Mouse (Mus musculus) neural tube, embryonic 15.5 days (tissue): ENCODE results near the gene Snrpb2. TPM values are rescaled to one million over a fixed set of nuclear protein-coding genes. Genes with fewer than 3 reads are reported as not detected.

Experiments
- ATAC-seq: fragments of 200-750 bp; cut with Nextera tagmentation; 2 replicates; pipeline ENCODE4 v1.8.0; 2017; ENCODE audit warnings: mild to moderate bottlenecking, moderate TSS enrichment, moderate library complexity; ENCODE audit not compliant: low FRiP score
- H3K27ac ChIP-seq: fragments of 300-500 bp; sonication (generic); replicated peaks from 2 replicates; pipeline ENCODE4 v1.5.1; 2015; ENCODE audit warnings: mild to moderate bottlenecking, inconsistent platforms
- H3K27me3 ChIP-seq: fragments of 300-500 bp; sonication (generic); replicated peaks from 2 replicates; pipeline ENCODE4 v1.6.1; 2015; ENCODE audit warnings: inconsistent platforms
- H3K36me3 ChIP-seq: fragments of 300-500 bp; sonication (generic); 2 replicates; pipeline ENCODE4 v1.6.1; 2015; ENCODE audit warnings: inconsistent platforms
- H3K4me1 ChIP-seq: fragments of 300-500 bp; sonication (generic); 2 replicates; pipeline ENCODE4 v1.6.1; 2015; ENCODE audit warnings: inconsistent platforms
- H3K4me2 ChIP-seq: fragments of 300-500 bp; sonication (generic); 2 replicates; pipeline ENCODE4 v1.6.1; 2015; ENCODE audit warnings: inconsistent platforms, mild to moderate bottlenecking, moderate library complexity
- H3K4me3 ChIP-seq: fragments of 300-500 bp; sonication (generic); replicated peaks from 2 replicates; pipeline ENCODE4 v1.5.1; 2015; ENCODE audit warnings: mild to moderate bottlenecking, inconsistent platforms
- H3K9ac ChIP-seq: fragments of 300-500 bp; sonication (generic); replicated peaks from 2 replicates; pipeline ENCODE4 v1.6.1; 2015; ENCODE audit warnings: mild to moderate bottlenecking, inconsistent platforms
- H3K9me3 ChIP-seq: fragments of 300-500 bp; sonication (generic); replicated peaks from 2 replicates; pipeline ENCODE4 v1.6.1; 2016; ENCODE audit warnings: inconsistent platforms
- WGBS: fragments of 180-500 bp; shearing (Covaris S2); methylation state at CpG from one replicate; pipeline ENCODE4 v1.1.7; 2015; ENCODE audit warnings: mixed read lengths; 5-methylcytosine and 5-hydroxymethylcytosine counted together
- polyA plus RNA-seq: library from polyadenylated mRNA; unstranded; fragments of >200 nt; fragmentation: Nextera tagmentation; extraction: Ambion mirVana; gene quantifications from 2 replicates; pipeline ENCODE4 v1.2.1, GENCODE M21; 2015

Gene Snrpb2
- polyA plus RNA-seq, 1 experiment from 2014 or later, result 51.8 TPM

DNA sequence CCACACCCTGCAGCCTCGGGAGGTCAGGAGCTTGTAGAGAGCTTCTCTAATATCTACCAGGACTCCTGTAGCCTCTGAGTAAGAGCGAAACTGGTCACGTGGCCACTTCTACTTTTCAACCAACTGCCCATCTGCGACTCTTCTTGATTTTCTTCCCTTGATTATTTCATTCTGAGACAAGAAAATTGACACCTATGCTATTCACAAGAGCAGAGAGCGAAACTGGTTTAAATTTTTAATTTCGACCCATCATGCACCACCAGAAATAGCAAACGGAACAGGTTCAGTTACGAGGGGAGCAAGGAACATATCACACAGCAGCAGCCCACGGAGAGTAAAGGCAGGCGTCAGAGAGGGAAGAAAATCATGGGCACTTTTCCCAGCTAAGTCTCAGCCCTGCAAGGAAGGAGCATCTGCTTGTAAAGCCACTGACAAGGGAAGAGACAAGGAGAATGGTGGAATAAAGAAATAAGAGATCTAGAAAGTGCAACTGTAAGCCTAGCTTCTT, 27.7 kb upstream of the Snrpb2 start:
- H3K4me3 ChIP-seq, result no peak overlapping the region
- 79% methylated on average over 10 of the region's 10 CpGs for WGBS
- peak overlapping the region; percentile 54; the same call in 1 of the 2 replicates for H3K27ac ChIP-seq
- H3K36me3 ChIP-seq, result no peaks in the 10 kb centered on the region
- H3K27me3 ChIP-seq, result no peaks in the 10 kb centered on the region
- H3K9ac ChIP-seq, result no peak overlapping the region
- peaks cover 21% of the 10 kb centered on the region for H3K4me1 ChIP-seq
- peak overlapping the region; percentile 18; the same call in 1 of the 2 replicates for H3K4me2 ChIP-seq
- no peak for ATAC-seq
- H3K9me3 ChIP-seq, result no peaks in the 10 kb centered on the region

DNA sequence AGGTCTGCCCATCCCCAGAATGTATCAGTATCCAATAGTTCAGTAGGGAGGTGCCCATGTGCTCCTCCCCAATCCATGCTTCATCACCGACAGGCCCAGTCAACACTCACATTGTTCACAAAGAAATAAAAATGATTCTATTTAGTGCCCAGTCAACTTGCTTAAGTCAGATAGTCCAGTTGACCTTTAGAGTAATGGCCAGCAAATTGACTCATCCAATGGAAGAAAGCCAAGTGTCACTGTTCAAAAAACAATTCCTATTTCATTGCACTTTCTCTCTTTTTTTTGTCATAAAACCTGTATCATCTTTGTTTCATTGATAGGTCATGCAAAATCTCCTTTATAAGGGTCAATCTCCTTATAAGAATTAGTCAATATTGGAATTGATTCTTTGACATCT, 21.2 kb upstream of the Snrpb2 start:
- WGBS, result 92% methylated on average over 1 of the region's 1 CpGs

DNA sequence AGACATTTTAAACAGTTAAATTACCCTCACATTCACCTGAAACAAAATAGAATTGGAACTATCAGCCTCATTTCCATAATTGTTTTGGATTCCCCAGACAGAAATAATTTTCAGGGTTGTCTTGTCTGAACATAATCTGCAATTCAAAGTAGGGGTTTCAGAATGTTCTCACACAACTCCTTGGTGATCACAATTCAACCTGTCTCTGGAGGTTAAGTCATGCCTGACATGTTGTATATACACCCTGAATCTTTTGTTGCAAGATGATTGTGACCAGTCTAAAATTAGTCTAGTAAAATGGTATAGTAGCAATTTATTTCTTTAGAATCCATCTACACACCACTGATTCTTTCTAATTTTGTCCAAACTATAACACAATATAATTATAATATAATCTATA, 7.6 kb upstream of the Snrpb2 start:
- no peaks in the 10 kb centered on the region for H3K9me3 ChIP-seq
- H3K27ac ChIP-seq, result no peak overlapping the region
- H3K4me1 ChIP-seq, result no peaks in the 10 kb centered on the region
- no peak overlapping the region for H3K4me3 ChIP-seq
- ATAC-seq, result no peak
- H3K27me3 ChIP-seq, result no peaks in the 10 kb centered on the region
- no peaks in the 10 kb centered on the region for H3K36me3 ChIP-seq
- no peak overlapping the region for H3K9ac ChIP-seq
- H3K4me2 ChIP-seq, result no peak overlapping the region

More for the DNA sequence above, 21.2 kb upstream of the Snrpb2 start:
- no peak overlapping the region for H3K4me3 ChIP-seq
- no peaks in the 10 kb centered on the region for H3K27me3 ChIP-seq
- no peak overlapping the region for H3K9ac ChIP-seq
- H3K4me2 ChIP-seq, result no peak overlapping the region
- no peak for ATAC-seq
- no peaks in the 10 kb centered on the region for H3K36me3 ChIP-seq
- H3K4me1 ChIP-seq, result no peaks in the 10 kb centered on the region
- no peaks in the 10 kb centered on the region for H3K9me3 ChIP-seq
- no peak overlapping the region for H3K27ac ChIP-seq

DNA sequence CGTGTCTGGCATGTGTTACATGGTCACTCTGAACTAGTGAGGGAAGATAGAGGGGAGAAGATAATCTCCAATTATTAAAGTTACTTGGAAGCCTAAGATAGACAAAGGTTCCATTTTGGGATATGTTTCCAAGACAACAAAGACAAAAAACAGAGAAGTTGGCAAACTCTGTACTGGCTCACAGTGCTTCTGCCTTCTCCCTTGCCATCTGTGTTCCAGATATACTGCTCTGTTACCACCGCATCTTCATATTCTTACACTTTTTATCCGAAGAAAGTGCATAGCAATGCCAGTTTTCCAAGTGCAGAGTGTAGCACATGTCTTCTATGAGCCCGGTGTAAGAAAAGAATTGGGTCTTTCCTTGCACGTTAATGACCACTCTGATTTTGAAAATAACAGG, 6.1 kb upstream of the Snrpb2 start:
- no peak for ATAC-seq
- H3K27me3 ChIP-seq, result no peaks in the 10 kb centered on the region
- H3K36me3 ChIP-seq, result no peaks in the 10 kb centered on the region
- no peak overlapping the region for H3K4me2 ChIP-seq
- no peaks in the 10 kb centered on the region for H3K4me1 ChIP-seq
- H3K9ac ChIP-seq, result no peak overlapping the region
- WGBS, result 76% methylated on average over 5 of the region's 5 CpGs
- no peak overlapping the region for H3K27ac ChIP-seq
- no peak overlapping the region for H3K4me3 ChIP-seq
- H3K9me3 ChIP-seq, result no peaks in the 10 kb centered on the region

DNA sequence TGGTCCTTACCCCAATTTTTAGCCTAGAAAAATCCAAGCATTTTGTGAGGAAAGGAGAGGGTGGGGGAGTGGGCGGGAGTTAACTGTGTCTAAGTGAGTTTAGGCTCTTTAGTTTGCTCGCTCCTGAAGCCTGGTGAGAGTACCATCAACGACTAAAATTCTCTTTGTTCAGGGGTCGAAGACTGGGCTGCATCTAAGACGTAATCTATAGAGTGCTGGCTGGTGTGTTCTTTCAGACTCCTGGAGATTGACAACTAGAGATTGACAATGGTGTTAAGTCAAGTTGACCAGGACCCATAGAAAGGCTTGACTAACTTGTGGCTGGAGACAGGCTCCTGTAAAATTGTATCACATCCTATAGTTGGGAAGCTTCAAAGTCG, 417 bp upstream of the Snrpb2 start:
- H3K4me3 ChIP-seq, result peak overlapping the region; percentile 92
- no peak overlapping the region for H3K9ac ChIP-seq
- H3K9me3 ChIP-seq, result no peaks in the 10 kb centered on the region
- H3K36me3 ChIP-seq, result peaks cover 22% of the 10 kb centered on the region
- ATAC-seq, result no peak; the same call in 1 of the 2 replicates
- peaks cover 14% of the 10 kb centered on the region for H3K4me1 ChIP-seq
- WGBS, result 50% methylated on average over 6 of the region's 6 CpGs
- H3K27ac ChIP-seq, result no peak overlapping the region
- H3K4me2 ChIP-seq, result peak overlapping the region; percentile 79
- H3K27me3 ChIP-seq, result no peaks in the 10 kb centered on the region

DNA sequence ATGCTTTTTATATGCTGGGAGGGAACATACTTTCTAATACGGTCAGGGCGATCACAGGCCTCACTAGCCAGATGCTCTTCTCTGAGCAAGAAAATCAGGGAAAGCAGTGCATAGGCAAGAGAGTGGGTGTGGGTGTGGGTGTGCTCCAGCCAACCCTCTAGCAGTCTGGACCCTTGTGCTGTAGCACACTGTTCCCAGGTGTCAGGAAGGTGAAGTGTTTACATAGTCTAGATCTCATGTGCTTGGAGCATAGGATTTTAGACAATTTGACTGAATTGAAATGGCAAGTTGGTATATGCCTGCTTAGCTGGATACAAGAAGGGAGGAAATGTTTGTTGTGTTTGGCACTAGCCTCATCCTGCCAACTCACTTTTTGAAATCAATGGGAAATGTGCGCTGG, 3.1 kb downstream of the Snrpb2 start:
- Histone ChIP-seq H3K27ac (no peak overlapping the region), H3K4me1 (peaks cover 14% of the 10 kb centered on the region), H3K9ac (no peak overlapping the region), H3K4me3 (no peak overlapping the region), H3K27me3 (no peaks in the 10 kb centered on the region), H3K4me2 (no peak overlapping the region), H3K36me3 (peaks cover 45% of the 10 kb centered on the region), H3K9me3 (no peaks in the 10 kb centered on the region)
- 93% methylated on average over 3 of the region's 3 CpGs for WGBS
- ATAC-seq, result no peak

DNA sequence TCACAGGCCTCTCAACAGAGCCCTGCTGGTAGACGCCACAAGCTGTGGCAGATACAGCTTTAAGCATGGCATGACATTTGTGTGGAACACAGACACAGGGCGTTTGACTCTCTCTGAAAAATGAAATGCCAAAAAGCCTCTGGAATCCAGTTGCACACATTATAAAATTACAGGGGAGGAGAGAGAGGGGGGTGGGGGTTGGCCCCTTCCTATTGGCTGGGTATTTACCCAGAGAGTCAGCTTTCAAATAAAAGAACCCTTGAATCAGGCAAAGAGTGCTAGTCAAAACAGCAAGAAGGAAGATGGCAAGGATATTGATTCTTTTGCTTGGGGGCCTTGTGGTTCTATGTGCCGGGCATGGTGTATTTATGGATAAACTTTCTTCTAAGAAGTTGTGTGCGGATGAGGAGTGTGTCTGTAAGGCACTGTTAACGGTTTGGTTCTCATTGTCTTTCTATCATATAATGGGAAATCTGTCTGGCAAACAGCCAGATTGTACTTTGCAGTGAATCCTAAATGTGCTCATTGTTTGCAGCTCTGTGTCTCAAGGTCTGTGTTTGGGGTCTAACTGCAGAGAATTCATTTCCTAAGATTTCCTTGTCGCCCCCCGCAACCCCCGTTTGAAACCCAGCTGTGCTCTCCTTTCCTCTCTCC, 15.5 kb downstream of the Snrpb2 start, which contains the start of gene Otor:
Gene Otor (plus strand): TSS at position 276 of the 654 bp plus-strand sequence.
- Histone ChIP-seq H3K36me3 (no peaks in the 10 kb centered on the region), H3K27ac (no peak within 1 kb of the TSS), H3K4me3 (no peak within 1 kb of the TSS), H3K27me3 (no peaks in the 10 kb centered on the region), H3K4me2 (no peak within 1 kb of the TSS), H3K9ac (no peak within 1 kb of the TSS), H3K9me3 (no peaks in the 10 kb centered on the region), H3K4me1 (no peaks in the 10 kb centered on the region)
- no peak for ATAC-seq
- 69% methylated on average over 8 of the region's 8 CpGs for WGBS

DNA sequence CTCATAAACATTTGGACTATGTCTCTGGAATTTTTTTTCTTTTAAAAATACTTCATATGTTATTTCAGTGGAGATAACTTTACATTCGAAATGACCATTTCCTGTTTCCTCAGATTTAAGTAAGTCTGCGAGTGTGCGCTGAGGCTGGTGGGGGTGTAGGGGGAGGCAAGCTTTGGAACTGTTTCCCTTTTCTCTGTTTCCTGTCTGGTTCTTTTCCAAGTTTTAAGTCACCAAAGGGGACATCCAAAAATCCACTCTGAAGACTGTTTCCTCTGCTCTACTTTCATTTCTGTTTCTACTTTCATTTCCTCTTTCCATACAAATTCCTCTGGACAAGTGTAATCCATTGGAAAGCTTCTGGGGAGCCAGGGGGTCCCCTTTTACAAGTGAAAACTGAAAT, 18.9 kb downstream of the Snrpb2 start:
- H3K4me1 ChIP-seq, result no peaks in the 10 kb centered on the region
- WGBS, result 82% methylated on average over 3 of the region's 3 CpGs

DNA sequence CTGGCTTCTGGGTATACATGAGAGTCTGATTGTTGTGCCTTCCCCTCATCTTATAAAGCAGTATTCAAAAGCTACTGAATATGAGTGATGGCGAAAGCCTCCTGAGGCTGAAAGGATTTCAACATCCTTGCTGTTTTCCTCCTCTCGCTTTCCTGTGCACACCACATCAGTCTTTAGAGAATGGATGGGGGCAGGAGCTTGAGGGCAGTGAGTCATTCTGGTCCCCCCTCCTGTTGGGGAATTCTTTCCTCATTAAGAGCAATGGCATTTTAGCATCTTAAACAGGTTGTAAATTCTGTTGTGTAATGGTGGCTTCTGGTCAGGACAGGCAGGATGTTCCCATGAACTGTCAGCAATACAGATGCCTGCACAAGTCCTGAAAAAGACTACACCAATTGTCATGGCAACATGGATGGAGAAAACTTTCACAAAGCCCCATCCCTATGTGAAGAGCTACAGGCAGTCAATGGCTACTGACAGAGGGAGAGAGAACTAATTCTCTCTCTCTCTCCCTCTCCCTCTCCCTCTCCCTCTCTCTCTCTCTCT, 22.1 kb downstream of the Snrpb2 start:
- no peak overlapping the region for H3K4me3 ChIP-seq
- H3K27me3 ChIP-seq, result no peaks in the 10 kb centered on the region
- H3K27ac ChIP-seq, result no peak overlapping the region
- no peaks in the 10 kb centered on the region for H3K36me3 ChIP-seq
- no peak for ATAC-seq
- WGBS, result 48% methylated on average over 2 of the region's 2 CpGs
- no peak overlapping the region for H3K4me2 ChIP-seq
- H3K4me1 ChIP-seq, result no peaks in the 10 kb centered on the region
- no peaks in the 10 kb centered on the region for H3K9me3 ChIP-seq
- no peak overlapping the region for H3K9ac ChIP-seq

More for the DNA sequence above, 18.9 kb downstream of the Snrpb2 start:
- no peak overlapping the region for H3K27ac ChIP-seq
- no peaks in the 10 kb centered on the region for H3K36me3 ChIP-seq
- no peak overlapping the region for H3K9ac ChIP-seq
- no peaks in the 10 kb centered on the region for H3K9me3 ChIP-seq
- no peak overlapping the region for H3K4me2 ChIP-seq
- H3K4me3 ChIP-seq, result no peak overlapping the region
- H3K27me3 ChIP-seq, result no peaks in the 10 kb centered on the region
- no peak for ATAC-seq

DNA sequence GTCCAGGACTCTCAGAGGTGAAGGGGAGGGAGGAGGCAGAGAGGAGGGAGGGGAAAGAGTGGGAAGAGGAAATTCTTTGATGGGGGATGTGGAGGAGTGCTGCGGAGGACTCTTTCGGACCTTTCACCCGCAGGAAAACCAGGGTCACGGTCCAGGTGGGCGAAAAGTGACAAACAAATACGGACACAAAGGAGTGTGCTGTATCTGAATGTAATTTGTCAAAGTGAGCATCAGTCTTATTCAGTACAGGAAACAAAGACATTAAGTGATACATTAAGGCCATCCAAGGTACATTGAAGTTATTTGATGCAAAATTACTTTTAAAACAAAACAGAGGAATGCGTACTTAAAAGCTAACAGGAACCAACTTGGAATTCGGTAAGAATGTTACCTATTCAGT, 27.0 kb downstream of the Snrpb2 start:
- no peaks in the 10 kb centered on the region for H3K27me3 ChIP-seq
- peaks cover 5% of the 10 kb centered on the region; the same call in 1 of the 2 replicates for H3K4me1 ChIP-seq
- H3K4me2 ChIP-seq, result no peak overlapping the region
- H3K4me3 ChIP-seq, result no peak overlapping the region
- H3K36me3 ChIP-seq, result no peaks in the 10 kb centered on the region
- ATAC-seq, result no peak
- no peak overlapping the region for H3K27ac ChIP-seq
- no peak overlapping the region for H3K9ac ChIP-seq
- 87% methylated on average over 8 of the region's 8 CpGs for WGBS
- H3K9me3 ChIP-seq, result no peaks in the 10 kb centered on the region

DNA sequence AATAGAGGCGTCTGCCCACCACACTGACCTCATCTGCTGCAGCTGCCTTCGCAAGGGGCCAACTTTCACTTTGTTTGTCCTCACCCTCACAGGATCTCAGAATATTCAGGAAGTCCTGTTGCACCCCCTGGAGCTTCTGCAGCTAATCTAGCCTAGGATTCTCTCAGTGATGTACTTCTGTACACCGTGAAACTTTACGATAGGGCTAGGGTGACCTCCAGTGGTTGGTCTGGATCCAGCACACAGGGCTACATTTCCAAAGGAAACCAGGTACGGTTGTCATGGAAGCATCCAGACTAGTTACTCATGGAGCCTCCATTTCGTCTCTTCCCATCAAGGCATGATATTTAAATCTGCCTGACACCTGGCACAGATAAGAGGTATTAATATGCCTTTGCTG, 30.9 kb downstream of the Snrpb2 start:
- 30% methylated on average over 6 of the region's 6 CpGs for WGBS

DNA sequence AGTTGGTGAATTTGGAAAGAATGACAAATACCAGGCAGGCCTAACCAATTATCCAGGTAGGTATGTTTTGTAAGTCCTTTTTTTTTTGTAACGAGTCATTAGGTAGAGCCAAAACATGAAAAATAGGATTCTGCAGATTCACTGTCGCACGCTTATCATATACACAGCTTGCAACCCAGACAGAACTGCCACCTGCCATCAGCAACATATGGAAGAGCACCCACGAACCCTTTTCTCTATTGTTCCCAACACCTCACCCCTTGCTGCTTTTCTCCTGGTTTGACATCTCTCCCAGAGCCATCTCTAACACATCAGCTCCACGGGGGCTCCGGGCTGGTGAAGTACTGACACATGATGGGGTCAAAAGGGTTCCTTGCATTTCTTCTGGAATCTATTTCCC, 31.9 kb downstream of the Snrpb2 start:
- Histone ChIP-seq H3K27me3 (no peaks in the 10 kb centered on the region), H3K4me2 (no peak overlapping the region), H3K9ac (no peak overlapping the region), H3K4me1 (peaks cover 5% of the 10 kb centered on the region; the same call in 1 of the 2 replicates), H3K36me3 (no peaks in the 10 kb centered on the region), H3K27ac (no peak overlapping the region), H3K4me3 (no peak overlapping the region), H3K9me3 (no peaks in the 10 kb centered on the region)
- no peak for ATAC-seq
- 79% methylated on average over 6 of the region's 6 CpGs for WGBS

More for the DNA sequence above, 30.9 kb downstream of the Snrpb2 start:
- Histone ChIP-seq H3K36me3 (no peaks in the 10 kb centered on the region), H3K4me3 (no peak overlapping the region), H3K4me2 (peak overlapping the region; percentile 13; the same call in 1 of the 2 replicates), H3K4me1 (peaks cover 5% of the 10 kb centered on the region; the same call in 1 of the 2 replicates), H3K27ac (no peak overlapping the region), H3K9ac (no peak overlapping the region), H3K9me3 (no peaks in the 10 kb centered on the region), H3K27me3 (no peaks in the 10 kb centered on the region)
- peak; percentile 96 for ATAC-seq
